Mouse (Mus musculus): Measurements from ENCODE around the gene Git1. TPM values are rescaled to one million over a fixed set of nuclear protein-coding genes. Genes with fewer than 3 reads are reported as not detected.

Git1 gene
- total and polyA plus RNA-seq, 3 experiments, result 8.8 to 57.8 (median 28.9) TPM

GRCm38 (mm10) chr11:77501392-77501791 is 8.0 kb downstream of the Git1 start:
- DNase-seq (ENCODE audit: extremely low read depth), result peak; percentile 87
- dilution Hi-C loops (cut with MboI; ENCODE audit: extremely low pct_ligation_motif_present, extremely low pct_unique_long_range_greater_than_20kb, low sequenced_read_pairs) (no loop called here), in situ Hi-C loops (cut with MboI; ENCODE audit: low pct_ligation_motif_present, low pct_unique_long_range_greater_than_20kb, low sequenced_read_pairs) (no loop called here)
- H3K27me3 ChIP-seq (replicated peaks), result no peaks in the 10 kb centered on the region
- no peak overlapping the region for H3K9ac ChIP-seq (ENCODE audit: insufficient read depth, low read depth)
- H3K27ac ChIP-seq (ENCODE audit: insufficient read depth, low read depth), result no peak overlapping the region
- no peaks in the 10 kb centered on the region for H3K9me3 ChIP-seq (replicated peaks; ENCODE audit: low read length)
- peaks cover 7 to 33% of the 10 kb centered on the region in 2 experiments for H3K4me1 ChIP-seq (ENCODE audit: control insufficient read depth in 1 of 2, insufficient read depth in 2 of 2)
- peaks cover 6% of the 10 kb centered on the region for H3K79me2 ChIP-seq (replicated peaks; ENCODE audit: control insufficient read depth, extremely low read depth, insufficient read depth, poor library complexity, severe bottlenecking)
- H3K4me2 ChIP-seq (ENCODE audit: insufficient read depth, low read depth, poor library complexity, severe bottlenecking), result no peak overlapping the region
- TF ChIP-seq POLR2AphosphoS2 (IDR thresholded peaks at IDR 0.05; ENCODE audit: low read depth, low read length) (no peak), PAX5 (IDR thresholded peaks at IDR 0.05; ENCODE audit: low read length) (no peak), TBP (conservative IDR thresholded peaks at IDR 0.05; ENCODE audit: low read depth, low read length) (no peak), SMC3 (IDR thresholded peaks at IDR 0.05; ENCODE audit: low read depth, low read length) (peak; percentile 86), UBTF (IDR thresholded peaks at IDR 0.05; ENCODE audit: low read depth, low read length) (no peak), RAD21 (IDR thresholded peaks at IDR 0.05; ENCODE audit: low read depth, low read length) (peak; percentile 64), CTCF (conservative IDR thresholded peaks at IDR 0.05 in 1 of 2, IDR thresholded peaks at IDR 0.05 in 1 of 2; ENCODE audit: low read depth in 2 of 2, low read length in 2 of 2) (peak; percentile 92 to 98), BHLHE40 (IDR thresholded peaks at IDR 0.05; ENCODE audit: low read depth, low read length) (no peak)
- H3K36me3 ChIP-seq (replicated peaks in 1 of 2; ENCODE audit: control insufficient read depth in 1 of 2, insufficient read depth in 1 of 2, low read length in 1 of 2), result peaks cover 60 to 93% of the 10 kb centered on the region in 2 experiments
- no peak overlapping the region for H3K4me3 ChIP-seq (replicated peaks in 1 of 3; ENCODE audit: low read depth in 2 of 3, low read length in 2 of 3, poor library complexity in 1 of 3)

DNA sequence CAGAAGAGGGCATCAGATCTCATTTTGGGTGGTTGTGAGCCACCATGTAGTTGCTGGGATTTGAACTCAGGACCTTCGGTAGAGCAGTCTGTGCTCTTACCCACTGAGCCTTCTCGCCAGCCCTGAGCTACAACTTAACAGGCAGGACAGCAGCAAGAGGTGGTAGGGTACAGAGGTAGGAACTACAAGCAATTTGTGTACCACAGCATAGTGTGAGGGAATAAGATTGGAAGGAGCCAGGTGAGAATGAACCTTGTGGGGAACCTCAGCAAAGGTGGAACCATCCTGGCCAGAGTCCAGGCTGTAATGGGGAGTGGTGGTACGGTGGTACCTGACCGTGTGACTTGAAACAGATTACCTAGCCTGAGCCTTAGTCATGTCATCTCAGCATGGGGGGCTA is 8.6 kb downstream of the Git1 start:
- in situ Hi-C loops (cut with MboI; ENCODE audit: low pct_ligation_motif_present, low pct_unique_long_range_greater_than_20kb, low sequenced_read_pairs), result no loop called here
- no peak overlapping the region for H3K9ac ChIP-seq (ENCODE audit: insufficient read depth, low read depth)
- peaks cover 4% of the 10 kb centered on the region for H3K79me2 ChIP-seq (replicated peaks; ENCODE audit: control insufficient read depth, extremely low read depth, insufficient read depth, poor library complexity, severe bottlenecking)
- peaks cover 65 to 95% of the 10 kb centered on the region in 2 experiments for H3K36me3 ChIP-seq (replicated peaks in 1 of 2; ENCODE audit: control insufficient read depth in 1 of 2, insufficient read depth in 1 of 2, low read length in 1 of 2)
- no peaks in the 10 kb centered on the region for H3K27me3 ChIP-seq (replicated peaks)
- no peaks in the 10 kb centered on the region for H3K9me3 ChIP-seq (replicated peaks; ENCODE audit: low read length)
- TF ChIP-seq POLR2A (IDR thresholded peaks at IDR 0.05; ENCODE audit: low read depth, low read length) (no peak), MEF2A (IDR thresholded peaks at IDR 0.05; ENCODE audit: borderline replicate concordance, low read depth, low read length) (no peak), NELFE (IDR thresholded peaks at IDR 0.05; ENCODE audit: low read depth, low read length) (no peak), CHD1 (IDR thresholded peaks at IDR 0.05; ENCODE audit: low read depth, low read length) (no peak), CTCF (conservative IDR thresholded peaks at IDR 0.05 in 1 of 2, IDR thresholded peaks at IDR 0.05 in 1 of 2; ENCODE audit: low read depth in 2 of 2, low read length in 2 of 2) (no peak), HCFC1 (IDR thresholded peaks at IDR 0.05; ENCODE audit: low read depth, low read length) (no peak), MAFK (IDR thresholded peaks at IDR 0.05; ENCODE audit: insufficient replicate concordance, low read length) (no peak), ETS1 (conservative IDR thresholded peaks at IDR 0.05; ENCODE audit: low read depth, low read length) (no peak), SMC3 (IDR thresholded peaks at IDR 0.05; ENCODE audit: low read depth, low read length) (no peak), GABPA (IDR thresholded peaks at IDR 0.05; ENCODE audit: insufficient replicate concordance, low read depth, low read length) (no peak), PAX5 (IDR thresholded peaks at IDR 0.05; ENCODE audit: low read length) (no peak), E2F4 (IDR thresholded peaks at IDR 0.05; ENCODE audit: insufficient replicate concordance, low read depth, low read length) (no peak), TBP (conservative IDR thresholded peaks at IDR 0.05; ENCODE audit: low read depth, low read length) (no peak), EP300 (IDR thresholded peaks at IDR 0.05; ENCODE audit: low read length) (no peak)
- H3K4me2 ChIP-seq (ENCODE audit: insufficient read depth, low read depth, poor library complexity, severe bottlenecking), result no peak overlapping the region
- DNase-seq (ENCODE audit: extremely low read depth), result no peak
- peaks cover 5 to 30% of the 10 kb centered on the region in 2 experiments for H3K4me1 ChIP-seq (ENCODE audit: control insufficient read depth in 1 of 2, insufficient read depth in 2 of 2)
- H3K27ac ChIP-seq (ENCODE audit: insufficient read depth, low read depth), result no peak overlapping the region
- H3K4me3 ChIP-seq (replicated peaks in 1 of 3; ENCODE audit: low read depth in 2 of 3, low read length in 2 of 3, poor library complexity in 1 of 3), result no peak overlapping the region
- dilution Hi-C loops (cut with MboI; ENCODE audit: extremely low pct_ligation_motif_present, extremely low pct_unique_long_range_greater_than_20kb, low sequenced_read_pairs), result no loop called here

All from CH12.LX (cell line).